Mouse (Mus musculus) urinary bladder, adult 18-20 months (tissue): ENCODE measurements at regions not wholly inside any gene's neighbourhood (a gene's known extent, or its start where the extent isn't known, plus 50 kb on each side); places are given as distances from the start of the nearest gene placed in this dataset.
"Not testable (repeated sequence)": the region's sequence is repeated elsewhere in the genome, so short reads cannot be mapped to it uniquely, and the experiment has no call there.

Experiments
- DNase-seq, 2 experiments: peaks; one replicate each; pipeline ENCODE4 v3.0.0; 2022; ENCODE audit warnings: low spot score in 2 of 2, mixed read lengths in 2 of 2

DNA sequence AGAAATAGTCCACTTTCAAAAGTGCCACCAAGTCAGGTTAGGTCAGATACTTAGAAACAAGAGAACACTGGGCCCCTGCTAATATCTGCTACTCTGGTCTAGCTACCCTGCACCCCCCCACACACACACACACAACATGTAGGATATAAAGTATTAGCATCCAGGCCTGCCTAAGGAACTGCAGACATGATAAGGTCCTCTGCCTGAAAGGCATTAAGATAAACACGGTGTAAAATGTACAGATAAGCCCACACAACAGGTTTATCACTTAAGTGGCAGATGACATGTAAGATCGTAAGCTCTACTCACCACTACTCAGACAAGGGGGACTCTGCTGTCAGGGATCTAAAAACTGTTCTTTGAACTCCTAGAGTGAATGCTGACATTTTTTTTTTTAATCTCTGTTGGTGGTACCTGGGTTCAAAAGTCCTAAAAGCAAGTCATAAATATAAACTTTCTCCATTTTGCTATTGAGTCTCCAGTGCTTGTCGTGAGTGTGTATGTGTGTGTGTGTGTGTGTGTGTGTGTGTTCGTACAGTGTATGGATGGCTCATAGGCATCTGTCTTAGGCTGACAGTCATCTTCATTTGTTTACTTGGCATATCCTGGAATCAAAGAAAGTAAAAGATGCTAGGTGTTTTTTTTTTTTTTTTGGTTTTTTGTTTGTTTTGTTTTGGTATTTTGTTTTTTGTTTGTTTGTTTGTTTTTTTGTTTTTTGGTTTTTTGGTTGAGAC is 52.2 kb downstream of the Gm9817 start:
- DNase-seq, result no peak

- no peak for DNase-seq
These were observed 62.1 kb downstream of the Gm9817 start for GRCm38 (mm10) chr13:45140616-45141015.

- no peak for DNase-seq
These were observed 66.6 kb downstream of the Gm9817 start for GRCm38 (mm10) chr13:45145129-45145528.

- DNase-seq, result peak in 1 of 2 experiments; percentile 2
These were observed 77.7 kb downstream of the Gm9817 start for GRCm38 (mm10) chr13:45156223-45156622.

DNA sequence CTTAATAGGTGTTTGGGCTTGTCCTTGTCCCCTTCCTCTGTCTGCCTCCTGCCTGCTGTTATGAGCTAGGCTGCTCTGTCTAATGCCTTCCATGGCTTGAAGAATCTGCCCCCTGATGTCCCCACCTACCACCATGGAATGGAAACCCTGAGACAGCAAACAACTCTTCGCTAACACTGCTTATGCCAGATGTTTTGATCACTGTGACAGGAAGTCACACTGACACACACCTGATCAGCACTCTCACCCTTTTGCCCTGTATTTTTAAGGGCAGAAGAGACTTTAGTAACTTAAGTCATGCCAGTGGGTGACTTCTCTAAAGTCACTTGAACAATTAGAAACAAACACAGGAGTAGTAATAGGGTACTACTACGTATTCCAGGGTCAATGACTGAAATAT is 78.5 kb downstream of the Gm9817 start:
- DNase-seq, result no peak

GRCm38 (mm10) chr13:45160281-45160680 is 81.8 kb downstream of the Gm9817 start:
- DNase-seq, result no peak

DNA sequence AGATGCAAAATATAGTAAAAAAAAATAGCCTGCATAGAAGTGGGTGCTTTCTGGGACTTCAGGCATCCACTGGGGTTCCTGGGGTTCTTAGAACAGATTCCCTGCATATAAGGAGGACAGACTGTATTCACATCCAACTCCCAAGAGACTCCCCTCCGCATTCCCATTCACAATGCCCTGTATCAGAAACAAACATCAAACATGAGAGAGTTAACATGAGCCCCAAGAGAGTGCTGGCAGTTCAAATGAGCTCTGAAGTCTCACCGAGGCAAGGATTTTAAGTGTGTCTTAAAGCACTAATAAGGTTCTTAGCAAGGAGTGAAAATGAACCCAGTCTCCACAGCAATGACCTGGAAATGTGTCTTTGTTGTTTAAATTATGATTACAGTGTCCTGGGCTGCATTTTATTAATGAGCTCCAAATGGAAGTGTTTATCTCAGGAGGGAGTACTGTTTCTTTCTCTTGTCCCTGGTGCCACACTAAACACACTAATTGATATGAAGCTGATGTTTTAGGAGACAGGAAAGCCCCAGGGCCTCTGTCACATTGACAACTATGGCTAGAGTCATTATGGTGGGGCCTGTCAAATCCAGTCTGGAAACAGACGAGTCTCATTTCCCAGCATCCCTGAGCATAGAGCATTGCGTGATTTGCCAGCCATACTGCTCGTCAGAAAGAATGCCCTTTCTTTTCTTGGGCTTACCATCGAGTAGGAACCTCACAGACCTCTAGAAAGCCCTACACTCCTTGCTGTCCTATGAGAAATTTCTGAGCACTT is 85.7 kb downstream of the Gm9817 start:
- DNase-seq, result no peak

- no peak for DNase-seq
These were observed 86.7 kb downstream of the Gm9817 start for GRCm38 (mm10) chr13:45165159-45165558.

- DNase-seq, result no peak
These were observed 91.2 kb downstream of the Gm9817 start for GRCm38 (mm10) chr13:45169716-45170115.

DNA sequence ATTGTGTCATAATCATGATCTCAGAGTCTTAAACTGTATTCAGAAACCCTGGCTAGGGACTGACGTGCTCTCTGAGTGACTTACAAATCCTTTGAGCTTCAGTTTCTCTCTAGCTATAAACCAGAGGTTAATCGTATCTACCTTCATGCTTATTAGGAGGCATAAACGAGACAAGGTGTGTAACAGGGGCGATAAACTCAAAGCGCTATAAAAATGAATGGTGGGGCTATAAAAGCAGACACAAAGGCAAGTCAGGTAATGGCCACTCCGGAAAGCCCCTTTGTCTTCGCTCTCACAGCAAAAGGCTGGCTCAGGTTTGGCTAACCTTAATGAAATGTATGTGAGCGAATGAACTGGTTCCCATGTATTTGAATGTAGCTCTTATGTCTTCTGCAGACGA is 94.6 kb downstream of the Gm9817 start:
- no peak for DNase-seq

DNA sequence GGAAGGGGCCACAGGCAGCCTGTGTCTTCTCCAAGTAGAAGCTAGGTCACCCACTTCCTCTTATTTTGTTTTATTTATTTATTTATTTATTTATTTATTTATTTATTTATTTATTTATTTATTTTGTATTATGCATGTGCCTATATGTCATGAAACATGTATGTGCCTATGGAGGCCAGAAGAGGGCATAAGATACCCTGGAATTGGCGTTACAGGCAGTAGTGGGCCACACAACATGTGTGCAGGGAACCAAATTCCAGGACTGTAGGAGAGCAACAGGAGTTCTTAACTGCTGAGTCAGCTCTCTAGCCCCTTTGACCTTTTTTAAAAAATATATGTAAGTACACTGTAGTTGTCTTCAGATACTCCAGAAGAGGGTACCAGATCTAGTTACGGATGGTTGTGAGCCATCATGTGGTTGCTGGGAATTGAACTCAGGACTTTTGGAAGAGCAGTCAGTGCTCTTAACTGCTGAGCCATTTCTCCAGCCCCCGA is 97.3 kb downstream of the Gm9817 start:
- DNase-seq, result not testable (repeated sequence)

DNA sequence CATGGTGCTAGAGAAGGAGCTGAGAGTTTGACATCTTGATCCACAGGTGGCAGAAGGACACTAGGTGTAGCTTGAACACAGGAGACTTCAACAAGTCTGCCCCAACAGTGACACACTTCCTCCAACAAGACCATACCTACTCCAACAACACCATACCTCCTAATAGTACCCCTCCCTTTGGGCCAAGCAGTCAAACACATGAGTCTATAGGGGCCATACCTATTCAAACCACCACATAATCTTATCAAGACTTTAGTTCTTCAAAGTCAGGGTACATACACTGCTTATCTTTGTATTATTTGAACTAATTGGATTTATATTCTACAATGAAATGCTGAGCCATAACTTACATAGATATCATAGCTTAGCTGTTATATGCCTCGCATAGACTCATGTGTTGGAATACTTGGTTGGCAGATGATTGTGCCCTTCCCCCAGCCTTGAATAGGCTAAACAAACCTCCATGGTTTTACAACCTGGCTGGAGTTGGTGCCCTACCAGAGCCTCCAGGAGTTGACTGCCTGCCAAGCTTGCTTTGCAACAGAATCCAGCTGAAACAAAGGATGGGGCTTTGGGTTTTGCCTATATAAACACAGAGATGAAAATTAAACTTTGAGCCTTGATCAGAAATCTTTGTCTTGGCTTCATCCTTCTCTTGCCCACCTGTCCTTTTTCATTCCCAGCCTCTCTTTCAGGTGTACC is 103.2 kb downstream of the Gm9817 start:
- no peak for DNase-seq

GRCm38 (mm10) chr13:45189389-45189788 is 110.9 kb downstream of the Gm9817 start:
- DNase-seq, result no peak

- no peak for DNase-seq
These were observed 111.7 kb downstream of the Gm9817 start for GRCm38 (mm10) chr13:45190151-45190550.

GRCm38 (mm10) chr13:45192079-45192478 is 113.6 kb downstream of the Gm9817 start:
- no peak for DNase-seq

GRCm38 (mm10) chr13:45195562-45195961 is 117.1 kb downstream of the Gm9817 start:
- DNase-seq, result no peak

GRCm38 (mm10) chr13:45196363-45196762 is 117.9 kb downstream of the Gm9817 start:
- no peak for DNase-seq

DNA sequence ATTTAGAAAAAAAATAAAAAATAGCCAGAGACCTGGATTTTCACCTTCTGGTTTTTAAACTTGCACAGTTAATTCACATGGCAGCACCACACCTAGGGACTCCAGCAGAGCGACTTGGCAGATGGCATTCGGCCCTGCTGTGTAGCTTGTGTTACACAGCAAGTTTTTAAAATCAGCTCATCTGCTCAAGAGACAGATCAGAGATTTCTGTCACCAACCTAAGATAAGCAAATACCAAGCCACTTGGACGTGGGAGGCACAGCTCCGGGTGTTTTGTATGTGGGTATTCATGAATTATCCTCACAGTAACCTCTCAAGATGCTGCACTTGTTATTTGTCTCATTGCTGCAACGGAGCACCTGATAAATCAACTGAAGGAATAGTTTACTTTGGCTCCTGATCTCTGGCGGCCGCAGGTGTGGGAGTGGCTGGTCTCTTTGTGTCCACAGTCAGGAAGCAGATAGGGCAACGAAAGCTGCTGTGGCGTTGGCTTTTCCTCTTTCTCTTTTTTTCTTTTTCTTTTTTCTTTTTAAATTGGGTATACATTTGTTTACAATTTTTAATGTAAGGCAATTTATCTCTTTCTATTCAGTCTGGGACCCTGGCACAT is 122.1 kb downstream of the Gm9817 start:
- DNase-seq, result peak; percentile 4 to 6

- DNase-seq, result no peak
These were observed 126.4 kb downstream of the Gm9817 start for GRCm38 (mm10) chr13:45204856-45205255.

GRCm38 (mm10) chr13:45208540-45209197 is 130.2 kb downstream of the Gm9817 start:
- no peak for DNase-seq

GRCm38 (mm10) chr13:45211241-45211640 is 132.7 kb downstream of the Gm9817 start:
- DNase-seq, result no peak
